Mouse (Mus musculus): ENCODE measurements around the gene Inpp5e.

Gene Inpp5e

DNA sequence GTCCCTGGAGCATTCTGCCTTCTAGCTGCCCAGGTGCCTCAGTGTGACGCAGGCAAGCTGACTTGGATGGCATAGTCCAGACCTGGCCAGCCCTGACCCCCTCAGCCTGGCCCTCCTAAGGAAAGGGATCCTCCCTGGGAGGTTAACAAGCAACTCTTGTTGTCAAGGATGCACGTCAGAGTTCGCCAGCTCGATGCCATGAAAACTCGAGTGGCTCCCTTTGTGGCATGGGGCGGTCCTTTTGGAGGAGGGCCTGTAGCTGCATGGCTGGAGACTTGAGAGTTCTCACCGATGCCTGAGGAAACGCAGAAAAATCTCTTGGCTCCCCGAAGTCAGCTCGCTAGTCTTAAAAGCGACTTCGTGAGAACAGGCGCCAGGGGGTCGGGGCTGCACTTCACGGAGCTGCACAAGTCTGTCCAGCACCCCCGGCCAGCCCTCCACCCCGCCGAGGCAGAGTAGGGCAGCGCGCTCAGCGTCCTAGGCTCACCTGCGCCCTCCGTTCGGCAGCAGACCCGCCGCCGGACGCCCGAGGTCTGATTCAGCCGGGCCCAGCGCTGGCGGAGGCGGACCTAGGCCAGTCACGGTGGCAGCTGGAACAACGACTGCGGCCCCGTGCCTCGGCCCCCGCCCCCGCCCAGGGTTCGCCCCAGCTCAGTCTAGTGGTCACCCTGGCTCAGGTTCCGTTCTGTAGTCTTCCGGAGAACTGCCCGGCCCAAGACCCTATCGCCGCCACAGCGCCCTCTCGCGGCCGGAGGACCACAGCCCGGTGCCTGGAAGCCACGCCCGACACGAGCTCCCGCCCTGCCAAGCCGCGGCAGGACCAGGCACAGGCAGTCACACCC is at the start of gene Inpp5e:
Gene Inpp5e, minus strand, starts transcription at position 689 of the 842 bp plus-strand sequence.
- peak; percentile 93 for DNase-seq (ENCODE audit: low read depth, low spot score)

DNA sequence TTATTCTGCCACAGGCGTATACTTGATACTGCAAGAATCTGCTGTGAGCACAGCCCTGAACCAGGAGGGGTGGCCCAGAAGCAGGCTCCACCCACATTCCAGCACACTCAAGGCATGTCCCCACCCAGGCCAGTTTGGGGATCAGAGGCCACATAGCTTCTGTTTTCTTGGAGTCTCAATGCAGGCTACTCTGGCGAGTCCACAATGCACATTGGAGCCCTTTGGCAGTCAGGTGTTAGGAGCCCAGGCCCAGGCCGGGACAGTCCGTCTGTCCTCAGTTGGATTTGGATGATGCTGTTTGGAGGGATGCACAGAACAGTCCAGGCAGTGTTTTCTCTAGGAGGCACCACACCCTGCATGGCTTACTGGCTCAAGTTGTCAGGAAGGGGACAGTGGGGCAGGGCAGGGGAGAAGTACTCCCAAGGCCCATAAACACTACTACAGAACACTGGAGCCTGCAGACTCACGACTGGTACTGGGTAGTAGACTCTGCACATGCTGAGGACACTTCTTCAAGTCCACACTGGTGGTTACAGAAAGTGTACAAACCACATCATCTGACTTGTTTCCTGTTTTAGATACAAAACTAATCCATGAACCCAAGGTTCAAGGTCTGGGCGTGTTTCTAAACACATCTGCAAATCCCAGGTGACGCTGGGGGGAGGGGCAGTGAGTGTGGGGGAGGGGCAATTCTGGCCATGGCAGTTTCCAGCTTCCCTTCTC is 49.6 kb upstream of the Inpp5e start:
- no peak for DNase-seq (ENCODE audit: low read depth, low spot score)

DNA sequence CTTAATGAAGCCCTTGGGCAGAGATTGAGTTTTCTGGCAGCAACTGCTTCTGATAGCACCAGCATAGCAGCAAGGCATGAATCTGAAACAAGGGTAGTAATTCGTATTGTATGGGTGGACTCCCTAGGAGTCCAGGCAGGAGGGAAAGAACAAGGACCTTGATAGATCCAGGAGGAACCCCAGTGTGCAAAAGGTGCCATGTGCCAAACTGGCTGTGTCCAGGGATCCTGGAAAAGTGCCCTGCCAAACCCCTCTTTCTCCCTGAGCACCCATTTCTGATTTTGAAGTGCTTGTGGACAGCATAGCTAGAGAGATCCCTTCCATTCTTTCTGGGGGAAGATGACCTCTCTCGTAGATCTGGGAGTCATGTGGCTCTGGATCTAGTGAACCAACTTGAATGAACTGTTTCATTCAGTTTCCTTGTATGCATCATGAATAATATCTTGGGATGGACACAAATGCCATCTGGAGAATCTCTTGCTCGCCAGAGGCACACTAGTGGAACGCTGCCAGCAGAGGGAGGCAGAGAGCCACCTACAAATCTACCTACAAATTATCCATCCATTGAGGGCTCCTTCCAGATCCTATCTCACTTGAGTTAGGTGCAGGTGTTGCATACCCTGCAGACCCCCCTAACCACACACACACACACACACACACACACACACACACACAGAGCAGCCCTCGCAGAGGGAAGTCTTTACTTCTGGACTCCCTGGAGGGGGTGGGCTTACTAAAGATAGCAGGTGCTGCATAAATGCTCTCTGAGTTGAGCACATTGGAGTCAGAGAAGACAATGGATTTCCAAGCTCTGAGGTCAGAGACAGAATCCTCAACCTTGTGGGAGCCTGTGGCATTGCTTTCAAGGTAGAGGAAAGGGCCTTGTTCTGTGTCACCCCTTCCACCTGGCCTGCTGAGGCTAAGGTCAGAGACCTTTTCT is 40.4 kb upstream of the Inpp5e start:
- peak; percentile 76 for DNase-seq (ENCODE audit: low read depth, low spot score)

DNA sequence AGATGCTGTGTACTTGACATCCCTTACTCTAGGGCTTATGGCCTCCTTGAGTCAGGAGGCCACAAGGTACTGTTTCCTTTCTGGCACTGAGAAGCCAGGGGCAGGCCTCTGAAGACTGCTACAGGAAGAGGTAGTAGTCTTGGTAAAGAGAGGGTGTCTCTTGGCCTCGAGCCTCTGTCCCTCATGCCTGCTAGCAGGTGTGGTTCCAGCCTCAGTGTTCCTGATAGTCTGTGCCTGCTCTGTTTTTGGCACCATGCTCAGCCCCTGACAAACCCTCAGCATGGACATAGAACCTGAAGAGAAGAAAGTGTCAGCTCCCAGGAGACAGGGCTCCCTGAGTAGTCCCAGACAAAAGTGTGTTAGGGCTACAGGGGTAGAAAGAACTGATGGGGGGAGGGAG is 38.4 kb upstream of the Inpp5e start:
- no peak for DNase-seq (ENCODE audit: low read depth, low spot score)

DNA sequence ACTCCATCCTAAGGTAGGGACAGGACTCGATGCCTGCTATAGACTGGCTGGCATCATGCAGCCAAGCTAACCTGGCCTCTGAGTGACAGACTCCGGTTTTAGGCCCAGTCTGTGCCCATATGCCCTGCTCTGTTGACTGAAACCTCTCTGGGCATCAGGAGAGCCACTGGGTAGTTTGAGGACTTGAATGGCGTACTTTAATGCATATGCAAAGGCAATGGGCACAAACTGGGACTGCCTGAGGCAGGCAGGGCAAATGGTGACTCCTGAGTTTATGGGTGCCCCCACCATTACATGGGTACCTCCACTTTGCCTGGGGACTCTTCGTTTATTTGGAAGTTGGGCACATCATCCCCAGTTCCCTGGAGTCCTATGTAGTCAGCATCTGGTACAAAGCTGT is 37.7 kb upstream of the Inpp5e start:
- no peak for DNase-seq (ENCODE audit: low read depth, low spot score)

DNA sequence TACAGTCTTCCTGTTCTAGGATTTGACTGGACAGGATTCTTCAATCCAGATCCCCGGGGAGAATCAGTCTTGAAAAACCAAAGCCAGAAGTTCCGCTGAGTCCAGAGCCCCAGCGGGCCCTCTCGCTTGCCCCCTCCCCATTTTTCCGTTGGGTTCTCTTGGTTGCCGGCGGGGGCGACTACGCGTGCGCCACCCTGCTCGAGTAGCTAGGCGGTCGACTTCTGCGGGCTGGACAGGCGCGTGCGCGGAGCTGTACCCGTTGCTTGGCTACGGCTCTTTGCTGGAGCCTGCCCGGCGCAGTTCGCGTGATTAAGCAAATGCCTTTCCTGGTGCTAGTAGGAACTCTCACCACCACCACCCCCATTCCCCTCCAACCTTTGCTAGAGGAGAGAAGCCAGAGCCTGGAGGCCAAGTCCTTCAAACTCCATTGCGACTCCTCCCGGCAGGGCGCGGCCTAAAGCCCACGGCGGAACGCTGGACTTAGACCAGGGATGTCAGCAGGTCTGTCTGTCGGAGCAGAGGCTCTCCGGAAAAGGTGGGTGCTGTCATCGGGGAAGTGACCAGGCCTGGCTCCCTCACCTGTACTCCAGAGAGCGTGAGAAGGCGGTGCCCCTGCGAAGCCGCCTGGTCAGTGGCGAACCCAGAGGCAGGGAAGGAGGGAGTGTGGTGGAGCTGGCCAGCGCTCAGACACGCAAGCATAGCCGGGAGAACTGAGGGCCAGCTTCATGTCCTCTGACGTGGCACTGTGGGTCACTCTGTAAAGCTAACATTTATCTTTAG is 36.9 kb upstream of the Inpp5e start:
- peak; percentile 90 for DNase-seq (ENCODE audit: low read depth, low spot score)

DNA sequence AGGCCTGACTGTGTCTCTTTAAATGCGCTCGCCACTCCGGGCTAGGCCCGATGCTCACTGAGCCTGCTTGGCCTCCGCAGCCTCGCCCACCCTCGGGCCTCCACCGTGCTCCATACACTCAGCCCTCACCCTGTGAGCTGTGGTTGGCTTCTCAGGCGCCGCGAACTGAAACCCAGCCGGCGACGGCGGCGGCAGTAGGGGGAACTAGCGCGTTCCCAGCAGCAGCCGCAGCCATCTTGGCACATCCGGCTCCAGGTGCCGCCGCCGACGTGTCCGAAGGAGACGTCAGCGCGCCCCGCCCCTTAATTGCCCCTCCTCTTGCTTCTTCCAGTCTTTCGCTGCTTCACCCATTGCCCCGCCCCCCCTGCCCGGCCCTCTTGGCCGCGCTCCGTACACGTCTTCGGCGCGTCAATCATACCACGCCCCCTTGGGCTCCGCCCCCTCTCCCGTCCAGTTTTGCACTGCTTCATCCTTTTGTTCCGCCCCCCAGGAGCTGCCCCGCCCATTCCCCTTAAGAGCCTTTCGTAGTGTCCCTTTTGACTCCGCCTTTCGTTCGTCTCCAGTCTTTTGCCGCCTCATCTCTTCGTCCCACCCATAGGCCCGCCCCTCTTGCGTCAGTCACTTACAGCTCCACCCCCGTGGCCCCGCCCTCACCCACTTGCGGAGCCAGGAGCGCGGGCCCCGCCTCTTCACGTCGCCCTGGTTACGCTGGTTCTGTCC is 36.1 kb upstream of the Inpp5e start, which contains the start of gene Sec16a:
Gene Sec16a, minus strand, starts transcription at position 271 of the 720 bp plus-strand sequence.
- peak; percentile 100 for DNase-seq (ENCODE audit: low read depth, low spot score)

DNA sequence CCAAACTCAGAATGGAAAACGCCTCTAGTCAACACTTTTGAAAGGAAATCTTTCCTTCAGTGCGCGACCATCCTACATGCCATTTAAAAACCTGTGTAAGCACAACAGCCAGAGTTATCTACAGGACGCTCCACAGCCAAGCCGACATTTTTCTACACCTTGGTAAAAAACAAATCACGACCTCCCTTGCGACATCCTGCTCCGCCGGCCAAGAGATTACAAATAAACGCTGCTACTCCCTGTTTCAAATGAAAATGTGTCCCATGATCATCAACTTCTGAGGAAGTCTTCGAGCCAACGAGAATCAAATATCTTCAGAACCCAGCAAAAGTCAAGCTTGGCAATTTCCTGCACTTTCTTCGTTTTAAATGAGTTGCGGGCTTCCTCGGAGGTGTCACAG is 35.4 kb upstream of the Inpp5e start:
- DNase-seq (ENCODE audit: low read depth, low spot score), result no peak

DNA sequence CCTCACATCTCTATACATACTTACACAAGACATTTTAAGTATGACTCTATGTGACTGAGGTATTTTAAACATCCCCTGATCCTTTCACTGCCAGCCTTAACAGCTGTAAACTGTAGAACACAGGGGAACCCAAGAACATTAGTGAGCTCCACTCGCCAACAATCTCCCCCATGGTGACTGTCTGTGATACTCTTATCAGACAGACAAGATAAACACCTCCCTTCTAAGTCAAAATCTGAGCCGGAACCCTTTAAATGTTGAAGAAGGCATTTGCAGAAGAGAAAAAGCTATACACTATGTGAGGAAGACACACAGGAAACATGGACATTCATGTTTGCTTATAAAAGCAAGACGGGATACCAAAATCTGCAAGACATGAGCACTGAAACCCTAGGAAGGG is 34.9 kb upstream of the Inpp5e start:
- no peak for DNase-seq (ENCODE audit: low read depth, low spot score)

DNA sequence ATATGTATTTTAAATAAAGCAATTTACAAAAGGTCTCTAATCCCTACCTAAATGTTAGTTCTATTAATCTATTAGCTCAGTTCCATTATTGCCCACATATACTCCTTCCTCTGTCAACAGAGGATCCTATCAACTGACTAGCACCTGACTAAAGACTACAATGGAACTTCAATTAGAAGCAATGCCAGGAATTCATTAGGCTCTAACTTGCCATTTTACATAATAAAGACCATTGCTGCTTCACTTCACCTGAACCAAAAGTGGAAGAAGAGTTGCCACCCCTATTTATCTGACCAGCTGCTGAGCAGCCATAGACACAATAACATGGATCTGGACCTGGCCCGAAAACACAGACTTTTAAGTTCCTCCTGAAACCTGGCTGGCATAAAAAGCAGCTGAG is 33.8 kb upstream of the Inpp5e start:
- no peak for DNase-seq (ENCODE audit: low read depth, low spot score)

DNA sequence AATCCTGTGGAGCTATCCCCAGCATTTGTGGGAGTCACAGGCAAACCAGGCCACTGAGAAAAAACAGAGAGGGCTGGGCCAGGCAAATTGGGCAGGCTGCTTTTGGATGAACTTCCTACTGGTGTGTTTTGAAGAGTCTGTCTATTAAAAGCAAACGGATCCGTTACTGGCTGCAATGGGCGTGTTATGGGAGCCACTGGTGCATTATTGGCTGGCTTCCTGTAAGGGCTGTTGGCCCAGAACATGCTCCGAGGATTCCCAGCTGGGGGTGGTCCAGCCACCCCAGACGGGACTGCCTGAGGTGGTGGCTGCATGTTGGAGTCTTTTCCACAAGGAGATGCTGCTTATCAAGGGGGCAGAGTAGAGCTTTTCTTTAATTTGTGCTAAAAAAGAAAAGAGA is 32.7 kb upstream of the Inpp5e start:
- DNase-seq (ENCODE audit: low read depth, low spot score), result no peak

DNA sequence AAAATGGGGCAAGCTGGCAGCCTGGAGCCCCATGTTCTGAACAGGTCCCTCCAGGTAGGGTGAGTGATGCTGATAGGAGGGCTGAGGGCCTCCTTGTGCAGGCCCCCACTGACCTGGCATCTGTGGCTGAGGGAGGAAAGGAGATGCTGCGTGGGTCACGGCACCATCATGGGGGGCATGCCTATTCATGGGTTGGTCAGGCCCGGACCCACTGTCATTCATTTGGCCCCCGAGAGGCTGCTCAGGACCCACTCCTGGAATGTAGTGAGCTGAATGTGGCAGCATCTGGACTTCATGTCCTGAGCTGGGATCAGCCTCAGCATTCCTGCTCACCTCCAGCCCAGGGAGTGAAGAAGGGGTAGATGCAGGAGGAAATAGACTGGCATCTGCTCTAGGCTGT is 32.3 kb upstream of the Inpp5e start:
- no peak for DNase-seq (ENCODE audit: low read depth, low spot score)

DNA sequence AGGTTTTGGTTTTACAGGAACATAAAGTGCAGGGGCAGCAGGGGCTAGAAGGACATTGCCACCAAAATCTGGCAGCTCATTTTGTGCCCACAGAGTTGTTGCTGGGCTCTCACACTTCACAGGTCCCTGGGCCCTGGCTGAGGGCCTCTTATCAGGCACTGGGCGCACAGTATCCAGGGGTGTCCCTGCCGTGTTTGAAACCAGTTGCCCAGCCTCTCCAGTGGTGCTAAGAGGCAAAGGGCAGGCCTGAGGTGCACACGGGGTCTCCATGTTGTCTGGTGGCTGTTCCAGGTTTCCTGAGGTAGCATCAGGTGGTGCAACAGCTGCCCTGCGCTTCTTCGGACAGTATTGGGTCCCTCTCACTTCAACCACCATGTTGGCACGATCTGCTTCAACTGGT is 30.7 kb upstream of the Inpp5e start:
- DNase-seq (ENCODE audit: low read depth, low spot score), result no peak

DNA sequence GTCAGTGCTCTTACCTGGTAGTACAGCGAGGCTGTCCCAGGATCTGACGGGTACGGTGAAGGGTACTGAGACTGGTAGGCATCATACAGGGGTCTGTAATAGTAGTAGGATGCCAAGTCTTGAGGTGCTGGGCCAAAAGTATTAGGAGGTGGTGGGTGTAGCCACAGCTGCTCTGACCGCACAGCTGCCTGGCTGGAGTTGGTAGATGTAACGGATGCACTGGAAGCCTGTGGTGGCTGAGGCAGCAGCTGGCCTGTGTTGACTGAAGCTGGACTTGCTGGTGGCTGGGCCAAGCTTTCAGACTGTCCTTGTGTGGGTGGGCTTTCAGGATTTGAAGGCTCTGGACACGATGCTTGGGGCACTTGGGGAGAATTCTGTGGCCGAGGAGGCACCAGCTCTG is 29.4 kb upstream of the Inpp5e start:
- no peak for DNase-seq (ENCODE audit: low read depth, low spot score)

DNA sequence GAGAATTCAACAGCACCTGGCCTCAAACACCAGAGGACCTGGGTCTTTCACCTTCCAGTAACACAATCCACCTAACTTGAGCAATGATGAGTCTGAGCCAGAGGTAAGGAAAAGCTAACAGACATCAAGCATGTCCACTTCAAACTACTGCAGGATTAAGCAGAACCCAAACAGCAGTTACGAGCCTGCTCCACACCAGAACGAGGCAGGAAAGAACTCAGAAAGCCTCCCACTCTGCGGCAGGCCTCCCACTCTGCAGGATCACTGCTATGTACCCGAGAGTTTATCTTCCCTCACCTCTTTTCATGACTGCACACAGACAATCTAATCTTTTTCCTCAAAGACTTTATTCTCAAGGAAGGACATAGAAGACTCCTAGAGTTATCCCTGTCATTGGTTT is 28.2 kb upstream of the Inpp5e start:
- no peak for DNase-seq (ENCODE audit: low read depth, low spot score)

DNA sequence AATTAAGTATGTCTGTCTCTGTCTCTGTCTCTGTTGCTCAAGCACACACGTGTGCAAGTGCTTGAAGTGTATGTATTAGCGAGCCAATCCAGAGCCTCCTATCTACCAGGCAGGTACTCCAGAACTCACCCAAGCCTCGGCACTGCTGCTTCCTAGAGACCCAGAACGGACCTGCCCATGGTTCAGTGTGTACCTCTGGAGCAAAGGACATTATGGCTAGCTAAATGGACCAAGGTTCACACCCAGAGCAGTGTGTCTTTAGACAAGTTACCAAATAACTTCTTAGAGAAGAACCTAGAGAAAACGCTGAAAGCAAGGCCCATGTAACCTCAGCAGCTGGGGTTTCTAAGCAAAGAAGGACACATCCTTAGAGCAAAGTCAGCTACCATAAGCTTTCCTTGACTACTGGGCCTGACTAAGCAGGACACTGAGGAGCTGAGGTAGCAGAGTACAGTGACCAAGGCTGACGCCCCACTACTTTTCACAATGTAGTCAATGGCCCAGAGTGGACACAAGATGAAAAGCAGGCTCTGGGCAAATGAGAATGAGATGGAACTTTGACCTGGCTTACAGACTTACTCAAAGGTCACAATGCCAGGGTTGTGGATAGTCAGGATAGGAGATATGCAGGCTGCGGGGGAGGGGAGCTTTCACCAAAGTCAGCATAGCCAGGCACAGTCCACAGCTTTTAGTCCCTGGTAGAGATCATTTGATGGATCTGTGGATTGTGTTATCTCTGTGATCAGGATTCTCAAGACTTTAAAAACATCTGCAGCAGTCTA is 26.0 kb upstream of the Inpp5e start:
- DNase-seq (ENCODE audit: low read depth, low spot score), result no peak

DNA sequence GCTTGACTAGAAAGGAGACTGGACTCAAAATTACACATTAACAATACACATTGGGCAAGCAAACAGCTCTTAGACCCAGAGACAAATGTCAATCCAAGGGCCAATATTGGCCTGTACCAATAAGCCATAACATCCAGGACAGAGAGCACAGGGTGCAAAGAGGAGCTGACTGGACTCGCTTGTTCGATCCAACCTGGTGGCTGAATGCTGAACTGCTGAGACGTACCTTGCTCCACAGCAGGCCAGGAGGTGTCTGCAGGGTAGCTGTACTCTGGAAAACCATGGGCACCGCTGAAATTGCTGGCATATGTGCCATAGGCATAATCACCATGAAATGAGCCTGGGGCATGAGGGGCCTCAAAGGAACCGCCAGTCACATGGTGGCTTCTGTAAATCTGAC is 20.8 kb upstream of the Inpp5e start:
- DNase-seq (ENCODE audit: low read depth, low spot score), result no peak

DNA sequence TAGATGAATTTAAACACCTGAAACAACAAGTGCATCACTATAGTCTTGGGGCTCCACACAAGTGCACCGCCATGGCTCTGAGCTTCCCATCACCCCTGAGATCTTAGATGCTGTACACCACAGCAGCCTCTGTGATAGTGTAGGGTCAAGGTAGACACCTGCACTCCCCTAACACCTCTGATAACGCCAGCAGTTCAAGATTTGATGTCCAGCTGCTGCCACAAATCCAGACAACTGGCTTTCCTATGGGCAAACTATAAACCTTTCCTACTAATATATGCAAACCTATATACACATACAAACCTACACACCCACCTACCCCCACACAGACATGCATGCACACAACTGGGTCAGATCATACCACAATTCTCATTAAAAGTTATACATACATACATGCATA is 15.5 kb upstream of the Inpp5e start:
- no peak for DNase-seq (ENCODE audit: low read depth, low spot score)

DNA sequence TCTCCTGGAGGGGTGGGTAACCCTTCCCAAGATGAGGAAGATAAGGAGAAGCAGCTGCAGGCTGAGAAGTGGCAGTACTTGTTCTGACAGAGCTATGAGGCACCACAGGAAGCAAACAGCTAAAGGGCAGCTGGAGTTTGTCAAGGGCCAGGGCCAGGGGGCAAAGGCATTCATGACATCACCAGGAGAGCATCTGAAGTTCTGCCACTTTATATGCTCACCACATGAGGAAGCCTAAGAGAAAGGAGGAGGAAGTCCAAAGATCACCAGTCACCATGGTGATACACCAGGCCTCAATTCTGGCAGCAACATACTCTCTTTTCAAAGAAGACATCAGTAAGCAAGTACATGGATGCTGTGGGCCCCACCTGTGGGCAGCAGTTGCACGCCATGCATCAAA is 14.1 kb upstream of the Inpp5e start:
- DNase-seq (ENCODE audit: low read depth, low spot score), result no peak

DNA sequence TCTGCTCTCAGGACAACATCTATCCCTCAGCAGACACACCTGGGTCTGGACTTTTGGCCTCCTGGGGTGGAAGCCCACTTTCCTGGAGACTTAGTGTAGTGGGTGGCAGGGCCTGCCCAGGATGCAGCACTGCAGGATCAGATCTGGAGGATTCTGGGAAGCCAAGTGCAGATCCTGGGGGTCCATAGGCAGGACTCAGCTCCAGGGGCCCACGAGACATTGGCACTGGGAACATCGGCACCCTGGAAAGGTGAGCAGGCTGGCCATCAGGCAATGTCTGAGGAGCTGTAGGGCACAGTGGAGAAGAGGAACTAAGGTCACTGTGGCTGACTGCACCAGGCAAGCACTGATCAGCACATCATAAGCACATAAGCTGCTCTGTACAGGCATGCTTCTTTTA is 13.0 kb upstream of the Inpp5e start:
- DNase-seq (ENCODE audit: low read depth, low spot score), result no peak
